Mouse (Mus musculus): ENCODE data around the gene Cd37. TPM values are rescaled to one million over a fixed set of nuclear protein-coding genes. Genes with fewer than 3 reads are reported as not detected.

The Cd37 gene
- total and polyA plus RNA-seq, 2 experiments from 2014 or later: 1.5 to 1.7 TPM

DNA sequence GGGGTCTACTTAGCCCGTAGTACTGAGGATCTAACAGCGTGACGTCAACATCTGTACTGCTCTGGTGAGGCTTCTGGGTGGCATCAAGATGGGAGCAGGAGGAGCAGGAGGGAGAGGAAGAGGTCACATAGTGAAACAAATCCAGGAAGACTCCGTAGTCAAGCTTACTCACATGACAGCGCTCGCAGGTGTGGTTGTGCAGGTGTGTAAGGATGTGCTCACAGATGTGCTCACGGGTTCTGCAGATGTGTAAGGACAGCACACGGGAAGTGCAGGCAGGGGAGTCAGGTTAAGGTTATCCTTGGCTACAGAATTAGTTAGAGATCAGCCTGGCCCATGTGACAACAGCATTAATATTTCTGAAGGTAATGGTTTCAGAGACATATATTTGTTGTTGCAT lies 14.9 kb upstream of the Cd37 start:
- no peaks in the 10 kb centered on the region for H3K27me3 ChIP-seq (ENCODE audit: insufficient read depth, low read length)
- H3K4me1 ChIP-seq (ENCODE audit: insufficient read depth, low read length): no peaks in the 10 kb centered on the region
- no peak for TF ChIP-seq CTCF (IDR thresholded peaks at IDR 0.05)
- no peaks in the 10 kb centered on the region for H3K36me3 ChIP-seq (ENCODE audit: insufficient read depth, low read length)
- H3K4me3 ChIP-seq (ENCODE audit: low read depth, low read length): no peak overlapping the region
- no peaks in the 10 kb centered on the region for H3K9me3 ChIP-seq (ENCODE audit: low read length)
- DNase-seq (ENCODE audit: low spot score): no peak
- no peak overlapping the region for H3K9ac ChIP-seq (replicated peaks; ENCODE audit: low read length, poor library complexity, severe bottlenecking)
- H3K27ac ChIP-seq (ENCODE audit: low read depth, low read length): no peak overlapping the region
- no peak overlapping the region for H3K4me2 ChIP-seq (ENCODE audit: low read depth, low read length, poor library complexity, severe bottlenecking)
- WGBS: 90% methylated on average over 8 of the region's 8 CpGs
- no peak for ATAC-seq (ENCODE audit: low FRiP score)

DNA sequence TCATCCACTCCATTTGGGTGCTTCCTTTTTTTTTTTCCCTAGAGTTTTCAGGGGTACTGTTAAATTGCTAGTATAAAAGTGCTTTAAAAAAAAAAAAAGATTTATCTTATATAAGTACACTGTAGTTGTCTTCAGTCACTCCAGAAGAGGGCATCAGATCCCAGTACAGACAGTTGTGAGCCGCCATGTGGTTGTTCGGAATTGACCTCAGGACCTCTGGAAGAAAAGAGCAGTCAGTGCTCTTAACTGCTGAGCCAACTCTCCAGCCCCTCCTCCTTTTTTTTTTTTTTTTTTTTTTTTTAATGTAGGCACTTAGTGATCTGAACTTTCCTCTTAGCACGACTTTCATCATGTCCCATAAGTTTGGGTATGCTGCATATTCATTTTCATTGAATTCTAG lies 8.8 kb upstream of the Cd37 start:
- no peaks in the 10 kb centered on the region for H3K4me1 ChIP-seq (ENCODE audit: insufficient read depth, low read length)
- TF ChIP-seq CTCF (IDR thresholded peaks at IDR 0.05): no peak
- no peaks in the 10 kb centered on the region for H3K27me3 ChIP-seq (ENCODE audit: insufficient read depth, low read length)
- H3K9ac ChIP-seq (replicated peaks; ENCODE audit: low read length, poor library complexity, severe bottlenecking): no peak overlapping the region
- H3K36me3 ChIP-seq (ENCODE audit: insufficient read depth, low read length): no peaks in the 10 kb centered on the region
- ATAC-seq (ENCODE audit: low FRiP score) (no peak), DNase-seq (ENCODE audit: low spot score) (no peak)
- H3K4me3 ChIP-seq (ENCODE audit: low read depth, low read length): no peak overlapping the region
- no peak overlapping the region for H3K27ac ChIP-seq (ENCODE audit: low read depth, low read length)
- no peak overlapping the region for H3K4me2 ChIP-seq (ENCODE audit: low read depth, low read length, poor library complexity, severe bottlenecking)
- no peaks in the 10 kb centered on the region for H3K9me3 ChIP-seq (ENCODE audit: low read length)
- WGBS: 34% methylated on average over 3 of the region's 3 CpGs

DNA sequence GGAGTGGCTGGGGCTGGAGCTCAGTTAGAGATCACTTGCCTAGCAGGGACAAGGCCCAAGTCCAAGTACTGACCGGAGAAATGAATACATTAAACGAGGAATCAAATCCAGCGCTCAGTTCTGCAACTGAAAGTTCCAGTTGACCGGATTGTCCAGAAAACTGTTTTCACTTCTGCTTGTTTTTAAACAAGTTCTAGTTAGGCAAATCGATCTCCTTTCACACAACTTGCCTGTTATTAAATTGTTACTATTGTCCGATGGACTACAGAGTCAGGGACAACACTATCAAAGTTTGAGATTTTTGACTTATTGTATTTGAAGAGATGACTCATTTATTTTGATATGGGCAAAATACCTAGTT lies 2.5 kb upstream of the Cd37 start:
- peak overlapping the region; percentile 74 for H3K4me2 ChIP-seq (ENCODE audit: low read depth, low read length, poor library complexity, severe bottlenecking)
- ATAC-seq (ENCODE audit: low FRiP score): no peak
- no peak overlapping the region for H3K27ac ChIP-seq (ENCODE audit: low read depth, low read length)
- no peaks in the 10 kb centered on the region for H3K27me3 ChIP-seq (ENCODE audit: insufficient read depth, low read length)
- TF ChIP-seq CTCF (IDR thresholded peaks at IDR 0.05): no peak
- H3K4me1 ChIP-seq (ENCODE audit: insufficient read depth, low read length): peaks cover 3% of the 10 kb centered on the region; the same call in 1 of the 2 replicates
- H3K36me3 ChIP-seq (ENCODE audit: insufficient read depth, low read length): no peaks in the 10 kb centered on the region
- 80% methylated on average over 6 of the region's 6 CpGs for WGBS
- DNase-seq (ENCODE audit: low spot score): no peak
- H3K9me3 ChIP-seq (ENCODE audit: low read length): no peaks in the 10 kb centered on the region
- H3K4me3 ChIP-seq (ENCODE audit: low read depth, low read length): peak overlapping the region; percentile 44; the same call in 1 of the 2 replicates
- peak overlapping the region; percentile 51; the same call in 1 of the 2 replicates for H3K9ac ChIP-seq (replicated peaks; ENCODE audit: low read length, poor library complexity, severe bottlenecking)

DNA sequence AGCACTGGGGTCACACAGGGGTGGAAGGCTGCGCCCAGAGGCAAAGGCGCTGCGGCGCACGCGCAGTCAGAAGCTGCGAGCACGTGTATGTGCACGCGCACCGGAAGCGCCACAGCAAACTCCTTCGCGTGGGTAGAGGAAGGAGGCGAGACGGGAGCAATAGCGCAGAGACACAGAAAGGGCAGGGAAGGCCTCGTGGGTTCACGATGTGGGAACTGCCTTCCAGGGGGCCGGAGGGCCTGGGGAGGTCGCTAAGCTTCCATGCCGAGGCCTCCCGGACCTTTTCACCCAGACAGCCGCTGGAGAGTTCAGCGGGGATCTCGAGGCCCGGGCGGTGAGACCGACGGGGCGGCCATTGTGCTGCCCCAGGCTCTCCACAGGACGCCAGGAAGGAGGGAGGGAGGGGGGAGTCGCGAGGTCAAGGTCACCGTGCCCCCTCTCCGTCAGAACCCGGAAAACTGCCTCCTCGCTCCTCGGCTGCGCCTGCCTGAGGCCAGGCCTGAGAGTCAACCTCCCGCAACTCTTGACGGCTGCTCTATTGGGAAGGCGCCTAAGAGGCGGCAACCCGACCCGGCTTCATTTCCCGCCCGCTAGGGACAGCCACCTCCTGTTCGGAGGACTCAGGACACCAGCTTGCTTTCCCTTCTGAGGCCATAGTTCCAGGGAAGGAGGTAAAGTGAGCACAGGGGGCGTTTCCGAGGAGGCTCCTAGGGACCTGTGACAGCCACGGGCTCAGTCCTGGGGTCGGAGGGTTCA lies 1.9 kb upstream of the Cd37 start, which contains the start of gene Slc6a16:
Gene Slc6a16, plus strand, starts transcription at position 453 of the 756 bp plus-strand sequence.
- Histone ChIP-seq H3K9me3 (ENCODE audit: low read length) (no peaks in the 10 kb centered on the region), H3K4me2 (ENCODE audit: low read depth, low read length, poor library complexity, severe bottlenecking) (peak within 1 kb of the TSS; percentile 74), H3K27me3 (ENCODE audit: insufficient read depth, low read length) (no peaks in the 10 kb centered on the region), H3K36me3 (ENCODE audit: insufficient read depth, low read length) (no peaks in the 10 kb centered on the region), H3K4me3 (ENCODE audit: low read depth, low read length) (peak within 1 kb of the TSS; percentile 44), H3K4me1 (ENCODE audit: insufficient read depth, low read length) (peaks cover 3% of the 10 kb centered on the region; the same call in 1 of the 2 replicates), H3K9ac (replicated peaks; ENCODE audit: low read length, poor library complexity, severe bottlenecking) (peak within 1 kb of the TSS; percentile 51), H3K27ac (ENCODE audit: low read depth, low read length) (no peak within 1 kb of the TSS)
- whole genome bisulfite sequencing: 7% methylated on average over 50 of the region's 53 CpGs
- peak; percentile 28 for TF ChIP-seq CTCF (IDR thresholded peaks at IDR 0.05)
- DNase-seq (ENCODE audit: low spot score) (peak; percentile 77), ATAC-seq (ENCODE audit: low FRiP score) (peak; percentile 69)

DNA sequence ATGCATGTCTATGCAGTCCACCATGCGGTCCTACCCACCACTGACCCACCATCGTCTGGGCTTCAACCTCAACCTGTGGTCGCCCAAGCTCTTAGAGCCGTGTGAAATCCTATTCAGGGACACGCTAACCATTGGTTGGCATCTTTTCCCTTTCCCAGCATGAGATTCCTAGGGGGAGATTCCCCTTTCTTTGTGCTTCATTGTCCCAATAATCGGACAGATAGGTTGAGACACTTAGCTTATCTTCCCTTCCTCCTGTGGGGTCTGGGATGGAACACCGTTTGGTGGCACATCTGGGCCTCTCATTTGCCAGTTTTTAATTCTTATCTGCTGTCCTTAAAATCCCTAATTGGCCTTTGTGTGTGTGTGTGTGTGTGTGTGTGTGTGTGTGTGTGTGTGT lies 1.2 kb upstream of the Cd37 start:
- DNase-seq (ENCODE audit: low spot score): no peak
- H3K4me3 ChIP-seq (ENCODE audit: low read depth, low read length): no peak overlapping the region
- H3K27ac ChIP-seq (ENCODE audit: low read depth, low read length): no peak overlapping the region
- ATAC-seq (ENCODE audit: low FRiP score): no peak
- H3K9me3 ChIP-seq (ENCODE audit: low read length): no peaks in the 10 kb centered on the region
- no peaks in the 10 kb centered on the region for H3K27me3 ChIP-seq (ENCODE audit: insufficient read depth, low read length)
- H3K4me2 ChIP-seq (ENCODE audit: low read depth, low read length, poor library complexity, severe bottlenecking): peak overlapping the region; percentile 74
- H3K36me3 ChIP-seq (ENCODE audit: insufficient read depth, low read length): no peaks in the 10 kb centered on the region
- H3K4me1 ChIP-seq (ENCODE audit: insufficient read depth, low read length): peaks cover 5% of the 10 kb centered on the region; the same call in 1 of the 2 replicates
- no peak overlapping the region for H3K9ac ChIP-seq (replicated peaks; ENCODE audit: low read length, poor library complexity, severe bottlenecking)
- TF ChIP-seq CTCF (IDR thresholded peaks at IDR 0.05): no peak
- 57% methylated on average over 7 of the region's 7 CpGs for whole genome bisulfite sequencing
